Mouse (Mus musculus) thymus, adult 18-20 months (tissue): Measurements from ENCODE around the gene Rnls.

ENCODE experiments used
- DNase-seq, 2 experiments: peaks; one replicate each; pipeline ENCODE4 v3.0.0; 2022; ENCODE audit warnings: mixed read lengths in 2 of 2

Gene Rnls

DNA sequence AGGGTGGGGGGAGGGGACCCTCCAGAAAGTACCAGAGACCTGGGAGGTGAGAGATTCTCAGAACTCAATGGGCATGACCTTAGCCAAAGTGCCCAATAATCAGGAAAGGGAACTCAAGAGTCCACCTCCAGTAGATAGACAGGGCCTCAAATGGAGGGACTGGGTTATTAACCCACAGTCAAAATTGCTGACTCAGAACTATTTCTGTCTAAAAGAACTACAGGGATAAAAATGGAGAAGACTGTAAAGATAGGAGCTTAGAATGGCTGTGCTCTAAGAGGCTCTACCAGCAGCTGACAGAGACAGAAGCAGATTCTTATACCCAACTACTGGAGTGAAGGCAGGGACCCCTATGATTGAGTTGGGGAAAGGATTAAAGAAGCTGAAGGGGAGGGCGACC lies 132.9 kb downstream of the Rnls start:
- no peak for DNase-seq

DNA sequence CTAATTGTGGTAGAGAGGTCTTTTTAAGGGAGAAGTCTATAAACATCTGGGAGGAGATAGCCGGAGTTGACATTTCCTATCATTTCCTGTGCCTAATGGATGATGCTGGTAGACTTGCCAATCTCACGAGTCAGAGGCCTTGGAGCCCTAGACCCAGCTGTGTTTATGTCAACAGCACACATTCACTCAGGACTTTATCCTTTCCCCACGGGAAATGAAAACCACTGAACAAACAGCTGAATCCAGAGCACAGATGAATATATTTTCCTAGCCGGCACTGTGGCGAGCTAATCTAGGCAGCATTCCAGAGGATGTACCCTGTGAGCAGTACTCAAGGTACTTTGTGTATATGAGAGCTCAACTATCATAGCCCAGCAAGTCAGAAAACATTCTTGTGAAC lies 138.2 kb downstream of the Rnls start:
- DNase-seq: no peak

DNA sequence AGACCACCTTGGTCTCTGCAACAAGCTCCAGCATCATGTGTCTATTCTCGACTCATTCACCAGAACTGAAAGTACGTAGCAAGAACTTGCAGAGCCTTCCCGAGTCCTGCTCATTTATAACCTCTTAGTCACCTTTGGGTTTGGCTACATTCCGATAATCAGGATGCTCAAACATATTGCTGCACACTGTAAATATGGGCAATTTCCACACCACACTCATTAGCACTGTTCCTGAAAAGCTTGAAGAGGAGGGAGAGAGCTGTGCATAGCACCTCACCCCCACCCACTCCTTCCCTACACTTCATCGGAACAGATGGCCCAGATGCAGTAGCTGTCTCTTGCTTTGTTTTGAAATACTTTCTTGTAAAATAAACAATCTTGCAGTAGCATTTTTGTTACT lies 139.9 kb downstream of the Rnls start:
- DNase-seq: no peak

- DNase-seq: no peak
These were observed 147.9 kb downstream of the Rnls start for GRCm38 (mm10) chr19:33244196-33244595.

GRCm38 (mm10) chr19:33240386-33240785 lies 151.7 kb downstream of the Rnls start:
- no peak for DNase-seq

GRCm38 (mm10) chr19:33232902-33233301 lies 159.2 kb downstream of the Rnls start:
- no peak for DNase-seq

DNA sequence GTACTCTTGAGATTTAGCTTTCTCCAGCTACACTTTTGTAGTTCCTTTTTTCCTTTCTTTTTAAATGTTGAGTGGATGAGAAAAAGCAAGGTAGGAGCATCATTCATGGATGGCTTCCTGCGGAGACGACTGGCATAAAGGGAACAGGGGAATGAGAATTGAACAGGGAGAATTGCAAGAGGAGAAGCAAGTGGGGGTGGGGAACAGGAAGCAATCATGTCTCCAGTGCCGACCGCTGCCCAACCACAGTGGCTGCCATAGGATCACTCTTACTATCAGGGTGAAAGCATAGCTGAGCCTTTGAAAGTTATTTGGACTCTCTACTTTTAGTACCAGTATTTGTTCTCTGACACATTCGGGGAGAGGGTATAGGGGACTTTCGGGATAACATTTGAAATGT lies 160.8 kb downstream of the Rnls start:
- no peak for DNase-seq

GRCm38 (mm10) chr19:33227004-33227403 lies 165.1 kb downstream of the Rnls start:
- peak; percentile 48 to 70 for DNase-seq

DNA sequence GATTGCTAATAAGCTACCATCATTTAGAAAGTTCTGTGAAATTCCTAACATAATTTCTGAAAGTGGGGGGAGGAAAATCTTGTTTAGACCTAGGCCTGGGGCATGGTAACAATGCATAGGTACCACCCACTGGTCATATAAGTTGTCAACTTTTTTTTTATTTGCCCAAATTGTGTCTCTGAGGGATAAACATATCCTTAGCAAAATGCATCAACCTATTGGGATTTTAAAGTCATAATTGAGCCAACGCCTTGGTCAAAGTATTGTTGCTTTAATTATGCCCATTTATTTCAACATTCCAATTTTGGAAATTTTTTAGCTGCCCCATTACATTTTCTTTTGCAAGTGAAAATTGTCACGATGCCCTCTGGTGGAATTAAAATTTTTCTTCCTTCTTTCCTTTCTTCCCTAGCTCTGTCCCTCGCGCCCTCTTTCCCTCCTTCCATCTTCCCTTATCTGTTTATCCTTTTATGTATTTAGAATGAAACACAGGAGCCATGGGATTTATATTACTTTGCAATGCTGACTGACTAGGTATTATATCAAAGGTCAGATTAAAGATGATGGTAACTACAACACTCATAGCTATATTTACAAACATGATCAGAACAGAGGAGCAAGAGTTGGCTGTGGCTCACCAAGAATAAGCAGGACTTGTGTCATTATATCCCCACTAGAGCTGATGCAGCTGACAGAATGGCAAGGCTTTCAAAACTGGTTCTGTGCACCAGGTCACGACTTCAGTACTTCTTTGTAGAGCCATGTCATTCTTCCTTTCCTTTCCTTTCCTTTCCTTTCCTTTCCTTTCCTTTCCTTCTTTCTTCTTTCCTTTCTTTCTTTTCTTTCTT lies 166.0 kb downstream of the Rnls start:
- no peak for DNase-seq

DNA sequence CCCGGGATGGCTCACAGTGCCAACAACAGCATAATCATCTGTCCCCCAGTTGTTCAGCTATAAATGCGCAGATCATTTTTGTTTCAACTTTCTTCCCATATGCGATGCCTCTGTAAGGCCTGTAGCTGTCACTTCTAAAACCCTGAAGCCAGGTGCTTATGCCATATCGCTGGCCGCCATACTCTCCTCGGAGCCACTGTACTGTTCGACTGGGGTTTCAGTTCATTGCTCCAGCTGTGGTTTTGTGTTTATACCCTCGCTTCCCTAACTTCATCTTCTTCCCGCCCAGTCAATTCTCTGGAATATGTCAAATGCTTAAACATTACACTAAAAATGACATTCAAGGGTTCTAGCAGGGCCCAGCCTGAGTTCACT lies 167.1 kb downstream of the Rnls start:
- DNase-seq: no peak

DNA sequence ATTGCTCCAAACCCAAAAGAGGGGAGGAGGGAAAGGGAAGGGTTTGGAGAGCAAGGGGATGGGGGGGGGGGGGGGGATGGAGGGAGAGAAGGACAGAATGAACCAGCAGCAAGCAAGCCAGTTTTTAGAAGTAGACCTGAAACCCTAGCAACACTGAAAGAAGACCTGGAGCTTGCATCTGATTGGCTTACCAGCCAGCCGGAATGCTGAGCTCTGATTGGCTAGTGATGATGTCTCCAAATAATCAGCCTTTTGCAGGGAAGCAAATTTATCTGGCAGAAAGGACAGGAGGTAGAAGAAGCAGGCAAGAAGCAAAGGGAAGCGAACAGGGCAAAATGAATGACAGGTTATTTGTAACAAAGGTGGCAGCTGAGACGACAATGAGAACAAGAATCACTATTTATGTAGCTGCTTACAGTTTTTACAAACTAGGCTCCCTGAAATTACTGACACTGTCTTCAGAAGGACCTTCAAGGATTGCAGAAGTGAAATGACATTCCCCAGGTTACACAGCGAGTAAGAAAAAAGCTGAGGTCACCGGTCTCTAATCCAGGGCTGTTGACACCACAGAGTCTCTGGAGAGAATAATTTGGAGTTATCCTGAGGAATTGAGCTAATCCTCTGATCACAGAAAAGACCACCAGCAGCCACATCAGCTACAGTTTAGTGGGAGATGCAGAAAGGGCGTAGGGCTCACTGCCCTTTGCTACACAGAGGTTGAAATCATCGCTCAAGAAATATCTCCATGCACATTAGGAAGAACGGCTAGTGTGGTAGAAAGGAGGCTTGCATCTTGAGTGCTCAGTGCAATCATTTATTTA lies 167.7 kb downstream of the Rnls start:
- peak; percentile 48 to 69 for DNase-seq

DNA sequence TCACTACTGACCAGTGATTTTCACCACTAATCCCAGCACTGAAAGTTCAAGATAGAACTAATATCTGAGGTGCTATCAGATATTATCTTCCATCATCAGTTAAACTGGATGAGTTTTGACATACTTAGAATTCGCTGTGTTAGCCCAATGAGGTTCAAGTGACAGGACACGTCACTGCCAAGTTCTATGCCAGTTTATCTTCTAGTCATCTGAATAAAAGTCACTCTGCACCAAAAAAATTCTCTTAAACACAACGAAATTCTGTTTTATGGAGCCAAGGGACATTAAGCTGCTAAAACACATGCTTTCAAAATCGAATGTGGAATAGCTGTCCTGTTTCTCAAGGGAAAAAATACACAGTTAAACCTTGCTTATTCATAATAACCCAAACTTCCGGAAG lies 168.3 kb downstream of the Rnls start:
- DNase-seq: no peak

DNA sequence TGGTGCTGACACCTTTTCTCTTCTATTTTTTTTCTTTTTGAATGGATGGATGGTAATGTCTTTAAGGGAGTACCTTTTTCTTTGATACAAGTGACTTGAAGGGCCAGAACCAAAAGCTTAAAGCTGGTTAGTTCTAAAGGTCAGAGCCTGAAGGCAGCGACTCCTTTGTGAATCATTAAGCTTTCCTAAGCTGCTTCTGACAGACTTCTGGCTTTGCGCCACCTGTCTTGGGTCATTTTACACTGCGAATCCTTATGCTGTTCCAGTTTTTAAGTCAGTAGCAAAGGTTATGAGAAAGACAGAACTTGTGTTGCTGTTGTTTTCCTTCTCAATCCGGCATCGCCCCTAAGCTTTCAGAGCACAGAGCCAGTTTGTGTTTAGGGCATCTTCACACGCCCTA lies 168.8 kb downstream of the Rnls start:
- DNase-seq: peak in 1 of 2 experiments; percentile 41

- DNase-seq: peak; percentile 48 to 69
These were observed 169.4 kb downstream of the Rnls start for GRCm38 (mm10) chr19:33222595-33223223.

DNA sequence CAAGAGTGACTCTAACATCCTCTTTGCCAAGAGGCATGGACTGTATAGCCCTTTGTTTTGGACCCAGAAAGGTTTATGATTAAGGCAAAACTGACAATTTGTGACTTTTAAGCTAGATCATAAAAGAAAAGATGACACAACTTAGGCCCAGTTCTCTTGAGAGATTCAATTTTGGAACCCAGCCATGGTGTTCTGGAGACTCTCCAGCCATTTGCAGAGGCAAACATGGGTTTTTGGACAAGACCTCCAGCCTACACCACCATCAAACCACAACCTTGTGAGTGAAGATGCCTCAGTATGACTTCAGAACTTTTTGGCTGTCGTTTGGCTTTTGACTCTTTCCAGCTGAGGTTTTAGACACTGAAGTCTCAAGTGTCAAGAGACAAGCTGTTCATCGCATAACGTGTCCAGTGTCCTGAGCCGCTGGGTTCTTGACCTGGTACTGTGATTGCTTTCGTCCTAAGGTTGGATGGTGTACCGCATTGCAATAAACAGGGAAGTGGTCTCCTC lies 174.2 kb downstream of the Rnls start:
- no peak for DNase-seq

DNA sequence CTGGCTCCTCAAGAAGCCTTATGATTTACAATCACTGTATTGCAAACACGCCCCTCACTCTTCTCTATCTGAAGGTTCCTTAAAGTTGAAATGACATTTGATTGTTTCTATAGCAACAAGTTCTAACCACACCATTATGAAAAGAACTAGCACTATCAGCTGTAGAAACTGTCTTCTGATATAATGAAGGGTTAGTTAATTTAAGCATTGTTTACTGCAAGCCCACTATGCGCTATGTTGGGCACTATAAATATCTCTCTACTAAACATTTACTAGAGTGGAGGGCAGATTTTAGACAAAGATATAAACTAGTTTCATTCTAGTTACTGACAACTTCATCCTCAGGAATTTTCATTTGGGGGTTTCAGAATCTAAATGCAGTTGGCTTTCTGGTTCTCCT lies 182.4 kb downstream of the Rnls start:
- DNase-seq: no peak

GRCm38 (mm10) chr19:33207991-33208390 lies 184.1 kb downstream of the Rnls start:
- no peak for DNase-seq

GRCm38 (mm10) chr19:33205389-33205788 lies 186.7 kb downstream of the Rnls start:
- DNase-seq: no peak

- no peak for DNase-seq
These were observed 189.7 kb downstream of the Rnls start for GRCm38 (mm10) chr19:33202422-33202821.

GRCm38 (mm10) chr19:33201181-33201580 lies 190.9 kb downstream of the Rnls start:
- no peak for DNase-seq

GRCm38 (mm10) chr19:33192064-33192463 lies 200.0 kb downstream of the Rnls start:
- DNase-seq: no peak

DNA sequence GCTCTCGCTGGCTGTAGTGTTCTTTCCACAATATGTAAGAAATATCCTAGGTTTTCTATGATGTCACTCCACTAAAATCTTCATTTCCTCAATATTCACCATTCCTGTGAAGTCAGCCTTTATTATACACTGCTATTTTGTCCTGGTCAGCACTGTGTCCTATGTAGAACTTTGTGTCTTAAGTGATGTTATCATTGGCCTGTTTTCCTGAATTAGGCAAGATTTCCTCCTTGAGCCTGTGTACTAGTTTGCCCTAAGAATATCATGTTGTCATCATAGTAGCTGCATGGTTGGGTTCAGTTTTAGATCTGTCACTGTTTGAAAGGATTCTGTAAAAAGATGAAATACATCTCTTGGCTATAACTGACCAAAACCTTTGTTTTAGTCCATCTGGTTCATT lies 203.3 kb downstream of the Rnls start:
- no peak for DNase-seq

GRCm38 (mm10) chr19:33179595-33179994 lies 212.5 kb downstream of the Rnls start:
- DNase-seq: no peak
